Mouse (Mus musculus) stomach, embryonic 16.5 days (tissue): ENCODE measurements around the gene Prelp. TPM values are rescaled to one million over a fixed set of nuclear protein-coding genes. Genes with fewer than 3 reads are reported as not detected.

ENCODE experiments used
- ATAC-seq: fragments of 200-750 bp; cut with Nextera tagmentation; 2 replicates; pipeline ENCODE4 v1.8.0; 2017; ENCODE audit warnings: moderate number of reproducible peaks, moderate TSS enrichment; ENCODE audit not compliant: insufficient read depth, low FRiP score
- H3K27ac ChIP-seq: fragments of 300-500 bp; sonication (generic); 2 replicates; pipeline ENCODE4 v1.5.1; 2014; ENCODE audit warnings: low read length
- H3K27me3 ChIP-seq: fragments of 300-500 bp; sonication (generic); 2 replicates; pipeline ENCODE4 v1.6.1; 2014; ENCODE audit warnings: low read length, control low read depth, mixed read lengths; ENCODE audit not compliant: control insufficient read depth, insufficient read depth
- H3K36me3 ChIP-seq: fragments of 300-500 bp; sonication (generic); 2 replicates; pipeline ENCODE4 v1.6.1; 2014; ENCODE audit warnings: low read length; ENCODE audit not compliant: control insufficient read depth, insufficient read depth
- H3K4me1 ChIP-seq: fragments of 300-500 bp; sonication (generic); 2 replicates; pipeline ENCODE4 v1.6.1; 2014; ENCODE audit warnings: low read length, control low read depth, mixed read lengths; ENCODE audit not compliant: control insufficient read depth, insufficient read depth
- H3K4me2 ChIP-seq: fragments of 300-500 bp; sonication (generic); 2 replicates; pipeline ENCODE4 v1.6.1; 2014; ENCODE audit warnings: low read depth, low read length, mixed read lengths
- H3K4me3 ChIP-seq: fragments of 300-500 bp; sonication (generic); replicated peaks from 2 replicates; pipeline ENCODE4 v1.5.1; 2014; ENCODE audit warnings: mild to moderate bottlenecking, low read length
- H3K9ac ChIP-seq: fragments of 300-500 bp; sonication (generic); 2 replicates; pipeline ENCODE4 v1.6.1; 2014; ENCODE audit warnings: low read length
- H3K9me3 ChIP-seq: fragments of 300-500 bp; sonication (generic); replicated peaks from 2 replicates; pipeline ENCODE4 v1.6.1; 2016; ENCODE audit warnings: low read length, control low read depth; ENCODE audit not compliant: control insufficient read depth
- WGBS: fragments of 180-500 bp; shearing (Covaris S2); extraction: QIAGEN DNeasy Blood & Tissue Kit; methylation state at CpG from one replicate; pipeline ENCODE4 v1.1.7; 2014; 5-methylcytosine and 5-hydroxymethylcytosine counted together
- polyA plus RNA-seq: library from polyadenylated mRNA; unstranded; fragments of >200 nt; fragmentation: Nextera tagmentation; extraction: Ambion mirVana; gene quantifications from 2 replicates; pipeline ENCODE4 v1.2.1, GENCODE M21; 2015

Prelp gene
- polyA plus RNA-seq, 1 experiment from 2014 or later, result 3.5 TPM

- Histone ChIP-seq H3K4me2 (no peak overlapping the region), H3K4me1 (peaks cover 26% of the 10 kb centered on the region), H3K36me3 (no peaks in the 10 kb centered on the region), H3K27me3 (no peaks in the 10 kb centered on the region), H3K9me3 (no peaks in the 10 kb centered on the region), H3K27ac (peak overlapping the region; percentile 20; the same call in 1 of the 2 replicates), H3K4me3 (no peak overlapping the region), H3K9ac (no peak overlapping the region)
- ATAC-seq, result no peak
- WGBS, result 68% methylated on average over 6 of the region's 6 CpGs
These were observed 23.9 kb downstream of the Prelp start for GRCm38 (mm10) chr1:133897293-133897692.

GRCm38 (mm10) chr1:133891489-133891888 is 29.7 kb downstream of the Prelp start:
- peak overlapping the region; percentile 22; the same call in 1 of the 2 replicates for H3K27ac ChIP-seq

DNA sequence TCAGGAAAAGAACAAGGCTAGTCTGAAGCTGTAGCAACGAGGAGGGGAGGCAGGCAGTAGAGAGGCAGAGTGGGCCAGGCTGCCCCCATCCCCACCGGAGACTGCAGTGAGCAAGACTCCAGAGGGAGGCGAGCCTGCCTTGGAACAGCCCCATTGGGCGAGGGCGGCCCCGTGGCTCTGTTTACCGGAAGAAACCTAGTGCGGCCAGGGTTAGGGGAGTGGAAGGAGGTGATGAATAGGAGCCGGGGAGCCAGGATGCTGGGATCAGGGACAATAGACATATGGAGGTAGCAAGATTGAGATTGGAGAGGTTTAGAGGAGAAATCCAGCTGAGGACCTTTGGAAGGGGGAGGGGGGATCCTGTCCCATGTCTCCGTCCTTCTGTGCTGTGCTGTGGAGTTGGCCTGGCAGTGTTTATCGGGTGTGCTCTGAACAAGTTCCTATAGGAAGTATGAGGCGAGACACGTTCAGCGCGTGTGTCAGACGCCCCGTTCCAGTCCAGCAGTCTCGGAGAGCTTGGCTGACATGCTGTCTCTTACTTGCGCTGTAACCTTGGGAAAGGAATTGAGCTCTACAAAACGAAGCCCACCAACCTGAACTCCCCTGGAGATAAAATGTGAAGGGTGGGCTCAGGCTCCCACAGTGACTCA is 31.1 kb downstream of the Prelp start:
- Histone ChIP-seq H3K36me3 (no peaks in the 10 kb centered on the region), H3K27ac (peak overlapping the region; percentile 39; the same call in 1 of the 2 replicates), H3K4me1 (peaks cover 58% of the 10 kb centered on the region), H3K4me2 (peak overlapping the region; percentile 38), H3K27me3 (no peaks in the 10 kb centered on the region), H3K4me3 (no peak overlapping the region), H3K9me3 (no peaks in the 10 kb centered on the region), H3K9ac (peak overlapping the region; percentile 34)
- peak; percentile 48; the same call in 1 of the 2 replicates for ATAC-seq
- 11% methylated on average over 20 of the region's 20 CpGs for WGBS

More at GRCm38 (mm10) chr1:133891489-133891888, 29.7 kb downstream of the Prelp start:
- H3K4me1 ChIP-seq, result peaks cover 64% of the 10 kb centered on the region
- H3K27me3 ChIP-seq, result no peaks in the 10 kb centered on the region
- WGBS, result 28% methylated on average over 5 of the region's 5 CpGs
- H3K4me2 ChIP-seq, result no peak overlapping the region
- H3K9me3 ChIP-seq, result no peaks in the 10 kb centered on the region
- H3K9ac ChIP-seq, result no peak overlapping the region
- no peak overlapping the region for H3K4me3 ChIP-seq
- ATAC-seq, result no peak
- H3K36me3 ChIP-seq, result no peaks in the 10 kb centered on the region

GRCm38 (mm10) chr1:133887538-133888250 is 33.5 kb downstream of the Prelp start:
- Histone ChIP-seq H3K9me3 (no peaks in the 10 kb centered on the region), H3K36me3 (no peaks in the 10 kb centered on the region), H3K9ac (no peak overlapping the region; the same call in 1 of the 2 replicates), H3K27ac (no peak overlapping the region), H3K4me2 (no peak overlapping the region), H3K4me1 (peaks cover 50% of the 10 kb centered on the region), H3K27me3 (no peaks in the 10 kb centered on the region), H3K4me3 (no peak overlapping the region)
- 74% methylated on average over 5 of the region's 5 CpGs for whole genome bisulfite sequencing
- no peak for ATAC-seq

- ATAC-seq, result no peak
- peaks cover 44% of the 10 kb centered on the region for H3K4me1 ChIP-seq
- peak overlapping the region; percentile 23; the same call in 1 of the 2 replicates for H3K9ac ChIP-seq
These were observed 34.2 kb downstream of the Prelp start for GRCm38 (mm10) chr1:133887044-133887443.

GRCm38 (mm10) chr1:133886431-133886830 is 34.8 kb downstream of the Prelp start:
- no peak for ATAC-seq
- Histone ChIP-seq H3K9me3 (no peaks in the 10 kb centered on the region), H3K27ac (no peak overlapping the region), H3K9ac (no peak overlapping the region), H3K4me2 (no peak overlapping the region), H3K27me3 (no peaks in the 10 kb centered on the region), H3K36me3 (no peaks in the 10 kb centered on the region), H3K4me1 (peaks cover 38% of the 10 kb centered on the region), H3K4me3 (no peak overlapping the region)
- 68% methylated on average over 6 of the region's 6 CpGs for WGBS

More at GRCm38 (mm10) chr1:133887044-133887443, 34.2 kb downstream of the Prelp start:
- Histone ChIP-seq H3K9me3 (no peaks in the 10 kb centered on the region), H3K4me2 (no peak overlapping the region), H3K27me3 (no peaks in the 10 kb centered on the region), H3K36me3 (no peaks in the 10 kb centered on the region), H3K4me3 (no peak overlapping the region), H3K27ac (no peak overlapping the region)
- 20% methylated on average over 8 of the region's 8 CpGs for WGBS

- no peak overlapping the region for H3K4me3 ChIP-seq
- ATAC-seq, result no peak
- no peaks in the 10 kb centered on the region for H3K27me3 ChIP-seq
- peaks cover 31% of the 10 kb centered on the region for H3K4me1 ChIP-seq
- H3K27ac ChIP-seq, result no peak overlapping the region
- no peaks in the 10 kb centered on the region for H3K36me3 ChIP-seq
- no peaks in the 10 kb centered on the region for H3K9me3 ChIP-seq
- H3K4me2 ChIP-seq, result no peak overlapping the region
- H3K9ac ChIP-seq, result no peak overlapping the region
- 86% methylated on average over 7 of the region's 7 CpGs for WGBS
These were observed 35.4 kb downstream of the Prelp start for GRCm38 (mm10) chr1:133885811-133886210.

DNA sequence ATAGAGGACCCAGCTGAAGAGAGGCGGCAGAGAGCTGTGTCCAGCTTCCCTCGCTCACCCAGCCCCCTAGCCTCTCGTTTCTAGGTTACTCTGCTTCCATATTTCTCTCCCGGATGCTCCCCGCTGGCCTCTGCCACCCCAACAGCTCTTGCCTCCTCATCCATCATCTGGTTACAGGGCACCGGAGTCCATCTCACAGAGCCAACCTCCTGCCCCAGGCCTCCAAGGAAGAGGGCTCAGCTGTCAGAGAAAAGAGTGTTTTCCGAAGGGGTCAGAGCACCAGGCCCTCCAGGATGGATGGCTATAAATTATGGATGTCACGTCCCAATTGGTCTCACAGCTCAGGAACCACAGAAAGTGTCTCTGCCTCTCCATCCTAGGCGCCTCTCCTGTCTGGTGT is 36.5 kb downstream of the Prelp start:
- Histone ChIP-seq H3K4me1 (peaks cover 21% of the 10 kb centered on the region; the same call in 1 of the 2 replicates), H3K9ac (no peak overlapping the region)
- 57% methylated on average over 9 of the region's 9 CpGs for WGBS

GRCm38 (mm10) chr1:133884090-133884489 is 37.1 kb downstream of the Prelp start:
- Histone ChIP-seq H3K9ac (no peak overlapping the region), H3K4me2 (no peak overlapping the region), H3K27ac (no peak overlapping the region), H3K4me3 (no peak overlapping the region), H3K36me3 (no peaks in the 10 kb centered on the region), H3K4me1 (peaks cover 17% of the 10 kb centered on the region; the same call in 1 of the 2 replicates), H3K27me3 (no peaks in the 10 kb centered on the region), H3K9me3 (no peaks in the 10 kb centered on the region)
- 66% methylated on average over 6 of the region's 6 CpGs for WGBS
- no peak for ATAC-seq

More for the DNA sequence above, 36.5 kb downstream of the Prelp start:
- no peaks in the 10 kb centered on the region for H3K36me3 ChIP-seq
- H3K27ac ChIP-seq, result no peak overlapping the region
- no peak overlapping the region for H3K4me3 ChIP-seq
- H3K4me2 ChIP-seq, result no peak overlapping the region
- no peaks in the 10 kb centered on the region for H3K27me3 ChIP-seq
- no peaks in the 10 kb centered on the region for H3K9me3 ChIP-seq
- ATAC-seq, result no peak
